Mouse (Mus musculus) bone marrow macrophage, adult 2 months (primary cell): ENCODE results near the gene AI464131.

Experiments used
- CTCF ChIP-seq: IDR thresholded peaks from 2 replicates; pipeline ENCODE4 v1.5.1; 2012; ENCODE audit warnings: low read depth, mild to moderate bottlenecking, low read length, moderate library complexity
- POLR2A ChIP-seq: IDR thresholded peaks from 2 replicates; pipeline ENCODE4 v1.6.1; 2012; ENCODE audit warnings: mild to moderate bottlenecking, low read depth, low read length, borderline replicate concordance

- TF ChIP-seq CTCF: no peak
- no peak for TF ChIP-seq POLR2A
Measured at GRCm38 (mm10) chr4:41495850-41496249, 7.0 kb downstream of the AI464131 start.
